Mouse (Mus musculus) CD4-positive helper T cell, adult 2 months (primary cell): ENCODE measurements around the gene Nfyb.

ENCODE experiments used
- DNase-seq: peaks from one replicate; pipeline ENCODE4 v3.0.0-alpha.2; 2012; ENCODE audit warnings: low read depth, missing footprints, low spot score

Nfyb gene

GRCm38 (mm10) chr10:82763840-82764631 lies at the start of gene Nfyb:
Gene Nfyb (minus strand): TSS chr10:82764144.
- peak; percentile 95 for DNase-seq

GRCm38 (mm10) chr10:82811855-82812431 lies 48.0 kb upstream of the Nfyb start:
- DNase-seq, result peak; percentile 84

- DNase-seq, result no peak
Observed at GRCm38 (mm10) chr10:82809352-82809751, 45.4 kb upstream of the Nfyb start.

GRCm38 (mm10) chr10:82808891-82809290 lies 44.9 kb upstream of the Nfyb start:
- no peak for DNase-seq

- DNase-seq, result no peak
Observed at GRCm38 (mm10) chr10:82808155-82808554, 44.2 kb upstream of the Nfyb start.

GRCm38 (mm10) chr10:82807238-82807637 lies 43.3 kb upstream of the Nfyb start:
- DNase-seq, result no peak

- no peak for DNase-seq
Observed at GRCm38 (mm10) chr10:82806414-82806813, 42.5 kb upstream of the Nfyb start.

GRCm38 (mm10) chr10:82805111-82805510 lies 41.2 kb upstream of the Nfyb start:
- no peak for DNase-seq

GRCm38 (mm10) chr10:82804396-82804795 lies 40.5 kb upstream of the Nfyb start:
- no peak for DNase-seq

GRCm38 (mm10) chr10:82800094-82800493 lies 36.1 kb upstream of the Nfyb start:
- DNase-seq, result no peak

- no peak for DNase-seq
Observed at GRCm38 (mm10) chr10:82798312-82798933, 34.5 kb upstream of the Nfyb start.

GRCm38 (mm10) chr10:82797119-82797491 lies 33.2 kb upstream of the Nfyb start:
- DNase-seq, result peak; percentile 45

- DNase-seq, result peak; percentile 16
Observed at GRCm38 (mm10) chr10:82796471-82797118, 32.7 kb upstream of the Nfyb start.

- DNase-seq, result no peak
Observed at GRCm38 (mm10) chr10:82795767-82796166, 31.8 kb upstream of the Nfyb start.

GRCm38 (mm10) chr10:82795071-82795731 lies 31.3 kb upstream of the Nfyb start:
- DNase-seq, result peak; percentile 51

- no peak for DNase-seq
Observed at GRCm38 (mm10) chr10:82792311-82792710, 28.4 kb upstream of the Nfyb start.

- DNase-seq, result no peak
Observed at GRCm38 (mm10) chr10:82791713-82792112, 27.8 kb upstream of the Nfyb start.

GRCm38 (mm10) chr10:82790504-82790903 lies 26.6 kb upstream of the Nfyb start:
- DNase-seq, result no peak

- DNase-seq, result no peak
Observed at GRCm38 (mm10) chr10:82789181-82789580, 25.2 kb upstream of the Nfyb start.

- no peak for DNase-seq
Observed at GRCm38 (mm10) chr10:82782472-82782871, 18.5 kb upstream of the Nfyb start.

- DNase-seq, result peak; percentile 41
Observed at GRCm38 (mm10) chr10:82780816-82781215, 16.9 kb upstream of the Nfyb start.

- peak; percentile 76 for DNase-seq
Observed at GRCm38 (mm10) chr10:82780322-82780721, 16.4 kb upstream of the Nfyb start.
